Mouse (Mus musculus) forebrain, postnatal 0 days (tissue): ENCODE results near the gene Actr1b. TPM values are rescaled to one million over a fixed set of nuclear protein-coding genes. Genes with fewer than 3 reads are reported as not detected.
A peak's percentile ranks its signal among the peaks of the same experiment; 100 is the strongest.

Experiments used
- ATAC-seq: fragments of 200-750 bp; cut with Nextera tagmentation; 2 replicates; pipeline ENCODE4 v1.8.0; 2017; ENCODE audit warnings: mild to moderate bottlenecking, moderate library complexity
- DNase-seq: peaks from one replicate; pipeline ENCODE4 v3.0.0-alpha.2; 2015
- H3K27ac ChIP-seq: fragments of 300-500 bp; sonication (generic); 2 replicates; pipeline ENCODE4 v1.5.1; 2014; ENCODE audit warnings: low read depth, mild to moderate bottlenecking, antibody characterized with exemption, low read length, moderate library complexity, mixed read lengths
- H3K27me3 ChIP-seq: fragments of 300-500 bp; sonication (generic); 2 replicates; pipeline ENCODE4 v1.6.1; 2014; ENCODE audit warnings: mild to moderate bottlenecking, low read length, mixed read lengths; ENCODE audit not compliant: insufficient read depth
- H3K36me3 ChIP-seq: fragments of 300-500 bp; sonication (generic); 2 replicates; pipeline ENCODE4 v1.6.1; 2014; ENCODE audit warnings: mild to moderate bottlenecking, moderate library complexity; ENCODE audit not compliant: insufficient read depth
- H3K4me1 ChIP-seq: fragments of 300-500 bp; sonication (generic); 2 replicates; pipeline ENCODE4 v1.6.1; 2014; ENCODE audit warnings: antibody characterized with exemption; ENCODE audit not compliant: insufficient read depth
- H3K4me2 ChIP-seq: fragments of 300-500 bp; sonication (generic); 2 replicates; pipeline ENCODE4 v1.6.1; 2014; ENCODE audit warnings: low read depth, mild to moderate bottlenecking, moderate library complexity
- H3K4me3 ChIP-seq: fragments of 300-500 bp; sonication (generic); 2 replicates; pipeline ENCODE4 v1.5.1; 2014; ENCODE audit warnings: low read depth, low read length, mixed read lengths
- H3K9ac ChIP-seq: fragments of 300-500 bp; sonication (generic); 2 replicates; pipeline ENCODE4 v1.6.1; 2014; ENCODE audit warnings: mild to moderate bottlenecking
- H3K9me3 ChIP-seq: fragments of 300-500 bp; sonication (generic); 2 replicates; pipeline ENCODE4 v1.6.1; 2016; ENCODE audit warnings: low read length
- CTCF ChIP-seq: sonication (generic); IDR thresholded peaks from 2 replicates; pipeline ENCODE4 v1.5.1; 2016; ENCODE audit warnings: antibody characterized with exemption, control low read depth, low read depth
- WGBS: fragments of 180-500 bp; shearing (Covaris S2); extraction: QIAGEN DNeasy Blood & Tissue Kit; methylation state at CpG from one replicate; pipeline ENCODE4 v1.1.7; 2014; 5-methylcytosine and 5-hydroxymethylcytosine counted together
- polyA plus RNA-seq: library from polyadenylated mRNA; unstranded; fragments of >200 nt; fragmentation: Nextera tagmentation; extraction: Ambion mirVana; gene quantifications from 2 replicates; pipeline ENCODE4 v1.2.1, GENCODE M21; 2015
- total RNA-seq: library from RNA; depleted of rRNA; stranded (reverse); fragments of >200 nt; gene quantifications from 2 replicates; pipeline ENCODE4 v1.2.3, GENCODE M21; 2014

The Actr1b gene
- total and polyA plus RNA-seq, 2 experiments from 2014 or later, result 102 to 137 TPM

DNA sequence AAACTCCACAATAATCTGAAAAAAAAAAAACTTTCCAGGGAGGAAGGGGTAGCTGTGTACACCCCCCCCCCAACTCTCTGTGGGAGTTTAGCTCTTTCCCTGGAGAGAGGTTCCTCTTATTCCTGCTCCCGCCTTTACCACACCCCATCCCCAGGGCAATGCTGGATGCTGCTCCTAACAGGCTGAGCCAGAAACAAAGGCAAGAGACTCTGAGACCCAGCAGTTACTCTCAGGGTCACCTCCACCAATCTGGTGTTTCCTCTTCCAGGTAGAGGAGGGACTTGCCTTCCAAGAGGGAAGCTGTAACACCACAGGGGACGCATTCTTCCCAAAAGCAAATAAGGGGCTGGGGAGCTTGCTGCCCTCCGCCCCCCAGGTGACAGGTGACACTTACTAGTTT, 6.4 kb downstream of the Actr1b start:
- Histone ChIP-seq H3K4me3 (no peak overlapping the region), H3K27ac (no peak overlapping the region), H3K4me1 (peaks cover 13% of the 10 kb centered on the region), H3K9me3 (no peaks in the 10 kb centered on the region), H3K9ac (0 out of 2 replicates have a peak overlapping the region, but pooled peaks have one; percentile 6), H3K36me3 (peaks cover 39% of the 10 kb centered on the region), H3K4me2 (no peak overlapping the region; the same call in 1 of the 2 replicates), H3K27me3 (no peaks in the 10 kb centered on the region)
- WGBS, result 80% methylated on average over 3 of the region's 3 CpGs
- ATAC-seq, result no peak
- DNase-seq, result no peak
- TF ChIP-seq CTCF, result no peak

DNA sequence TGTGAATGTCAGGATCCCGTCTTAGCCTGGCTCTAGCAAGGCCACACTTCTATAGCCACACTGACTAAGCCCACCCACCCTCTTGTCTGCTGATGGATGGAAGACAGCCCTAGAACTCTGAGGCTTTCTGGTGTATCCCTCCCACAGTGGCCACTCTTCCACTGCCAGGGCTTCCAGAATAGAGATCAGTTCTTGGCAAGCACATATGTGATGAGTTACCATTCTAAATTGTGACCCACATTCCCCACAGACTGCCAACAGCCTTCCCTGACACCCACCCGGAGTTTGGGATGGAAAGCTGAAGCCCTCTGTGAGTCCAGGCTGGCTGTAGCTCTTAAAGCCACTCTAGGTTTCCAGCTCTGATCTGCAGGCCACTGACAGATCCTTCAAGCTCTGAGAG, 7.1 kb downstream of the Actr1b start:
- TF ChIP-seq CTCF, result no peak
- Histone ChIP-seq H3K27ac (no peak overlapping the region), H3K4me1 (peaks cover 13% of the 10 kb centered on the region), H3K9me3 (no peaks in the 10 kb centered on the region), H3K4me2 (no peak overlapping the region), H3K36me3 (peaks cover 45% of the 10 kb centered on the region), H3K27me3 (no peaks in the 10 kb centered on the region), H3K9ac (no peak overlapping the region), H3K4me3 (no peak overlapping the region)
- 68% methylated on average over 2 of the region's 2 CpGs for WGBS
- ATAC-seq, result no peak
- no peak for DNase-seq

DNA sequence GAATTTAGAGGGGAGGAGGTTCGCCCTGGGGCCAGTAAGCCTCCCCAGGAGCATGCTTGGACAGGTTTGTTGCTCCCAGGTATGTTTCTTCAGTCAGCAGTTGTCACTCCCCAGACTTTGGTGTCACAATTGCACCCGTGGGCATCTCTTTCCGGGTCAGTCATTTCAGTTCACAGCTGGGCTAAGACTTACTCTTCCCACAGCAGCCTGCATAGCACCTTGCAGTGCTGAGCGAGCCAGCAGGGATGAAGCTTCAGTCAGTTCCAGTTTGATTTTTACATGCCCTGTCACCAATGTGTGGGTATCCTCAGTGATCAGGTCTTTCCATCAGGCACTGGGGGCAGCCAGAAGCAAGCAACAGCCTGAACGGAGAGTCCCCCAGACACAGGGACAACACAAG, 17.2 kb downstream of the Actr1b start:
- Histone ChIP-seq H3K27ac (no peak overlapping the region), H3K4me2 (no peak overlapping the region), H3K4me3 (no peak overlapping the region), H3K9ac (no peak overlapping the region), H3K36me3 (peaks cover 62% of the 10 kb centered on the region), H3K4me1 (no peaks in the 10 kb centered on the region), H3K27me3 (no peaks in the 10 kb centered on the region), H3K9me3 (no peaks in the 10 kb centered on the region)
- 79% methylated on average over 5 of the region's 5 CpGs for WGBS
- no peak for TF ChIP-seq CTCF
- no peak for DNase-seq
- no peak for ATAC-seq

DNA sequence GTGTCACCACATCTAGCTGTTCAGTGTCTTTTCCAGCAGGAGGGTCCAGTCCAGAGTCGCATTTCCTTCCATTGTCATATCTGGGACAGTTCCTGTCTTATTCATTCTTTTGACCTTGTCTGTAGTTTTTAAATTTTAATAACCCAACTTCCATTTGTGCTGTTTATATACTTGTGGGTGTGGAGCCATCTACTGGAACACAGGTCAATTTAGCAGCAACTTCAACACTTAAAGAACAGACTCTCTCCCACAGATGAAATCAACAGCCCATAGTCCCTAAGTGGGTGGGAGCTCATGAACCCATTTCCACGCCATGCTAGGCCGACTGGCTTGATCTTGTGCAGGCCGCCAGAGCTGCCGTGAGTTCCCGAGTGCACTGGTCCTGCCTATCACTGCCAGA, 17.8 kb downstream of the Actr1b start:
- peak; percentile 22; the same call in 1 of the 2 replicates for TF ChIP-seq CTCF
- Histone ChIP-seq H3K4me3 (no peak overlapping the region), H3K27me3 (no peaks in the 10 kb centered on the region), H3K27ac (no peak overlapping the region), H3K4me1 (no peaks in the 10 kb centered on the region), H3K9me3 (no peaks in the 10 kb centered on the region), H3K36me3 (peaks cover 56% of the 10 kb centered on the region), H3K9ac (no peak overlapping the region), H3K4me2 (no peak overlapping the region)
- 78% methylated on average over 6 of the region's 6 CpGs for WGBS
- DNase-seq (no peak), ATAC-seq (no peak)

DNA sequence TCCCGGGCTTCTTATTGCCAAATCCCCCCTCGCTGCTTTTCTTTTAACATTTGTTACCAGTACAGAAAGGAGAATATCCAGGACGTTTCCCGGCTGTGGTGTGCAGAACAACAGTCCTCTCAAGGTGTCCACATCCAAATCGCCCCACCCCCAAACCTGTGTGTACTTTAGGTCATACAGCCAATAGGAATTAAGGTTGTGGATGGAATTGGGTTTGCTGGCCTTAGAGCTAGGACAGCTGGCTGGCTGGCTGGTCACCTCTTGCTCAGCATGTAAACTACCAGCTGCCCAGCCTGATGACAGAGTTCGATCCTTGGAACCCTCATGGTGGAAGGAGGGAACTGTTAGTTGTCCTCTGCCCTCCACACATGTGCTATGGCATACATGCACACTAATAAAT, 19.4 kb downstream of the Actr1b start:
- H3K4me3 ChIP-seq, result no peak overlapping the region
- 91% methylated on average over 6 of the region's 6 CpGs for WGBS
- no peak overlapping the region for H3K4me2 ChIP-seq
- TF ChIP-seq CTCF, result no peak
- H3K4me1 ChIP-seq, result no peaks in the 10 kb centered on the region
- no peaks in the 10 kb centered on the region for H3K27me3 ChIP-seq
- H3K9me3 ChIP-seq, result no peaks in the 10 kb centered on the region
- DNase-seq (no peak), ATAC-seq (no peak)
- no peak overlapping the region for H3K9ac ChIP-seq
- no peak overlapping the region for H3K27ac ChIP-seq
- peaks cover 40% of the 10 kb centered on the region for H3K36me3 ChIP-seq

DNA sequence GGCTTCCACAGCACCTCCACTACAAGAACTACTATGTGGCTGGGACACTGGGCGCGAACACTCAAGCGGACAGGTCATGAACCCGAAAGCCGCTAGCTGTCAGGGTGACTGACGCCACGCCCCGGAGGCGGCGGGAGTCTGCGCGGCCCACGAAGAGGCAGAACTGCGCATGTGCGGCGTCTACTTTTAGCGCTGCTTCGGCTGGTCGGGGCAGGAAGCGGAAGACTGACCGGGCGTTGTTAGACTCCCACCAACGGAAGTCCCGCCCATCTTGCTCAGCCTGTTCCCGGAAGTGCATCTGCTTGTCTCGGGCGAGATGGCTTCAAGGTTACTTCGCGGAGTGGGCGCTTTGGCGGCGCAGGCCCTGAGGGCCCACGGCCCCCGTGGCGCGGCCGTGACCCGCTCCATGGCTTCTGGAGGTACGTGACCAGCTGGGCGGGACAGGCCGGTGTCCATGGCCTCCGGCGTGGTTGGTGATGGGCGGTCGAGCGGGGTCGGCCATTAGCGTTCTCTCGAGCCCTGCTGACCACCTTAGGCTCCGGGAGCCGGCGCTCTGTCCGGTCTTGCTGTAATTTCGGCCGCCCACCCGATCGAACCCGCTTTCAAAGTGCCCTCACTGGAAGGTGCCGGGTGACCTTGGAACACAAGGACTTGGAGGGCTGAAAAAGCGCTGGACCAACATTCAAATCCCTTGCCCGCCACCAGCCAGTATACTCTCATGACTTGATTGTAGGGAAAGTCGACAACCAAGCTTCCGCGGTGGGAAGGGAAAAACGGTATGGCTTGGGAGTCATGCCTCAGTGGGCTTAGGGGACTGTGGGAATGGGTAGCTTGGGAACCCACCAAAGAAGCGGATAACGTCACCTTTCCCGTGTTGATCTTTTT, 22.7 kb downstream of the Actr1b start, which contains the start of gene Cox5b:
Gene Cox5b (plus strand): TSS at position 179 of the 885 bp plus-strand sequence.
- DNase-seq (peak; percentile 99), ATAC-seq (peak; percentile 98)
- no peak for TF ChIP-seq CTCF
- Histone ChIP-seq H3K9ac (peak within 1 kb of the TSS; percentile 86), H3K36me3 (peaks cover 21% of the 10 kb centered on the region), H3K4me2 (peak within 1 kb of the TSS; percentile 80), H3K27me3 (no peaks in the 10 kb centered on the region), H3K4me3 (peak within 1 kb of the TSS; percentile 85), H3K27ac (peak within 1 kb of the TSS; percentile 57), H3K4me1 (no peaks in the 10 kb centered on the region), H3K9me3 (no peaks in the 10 kb centered on the region)
- WGBS, result 1% methylated on average over 68 of the region's 68 CpGs

DNA sequence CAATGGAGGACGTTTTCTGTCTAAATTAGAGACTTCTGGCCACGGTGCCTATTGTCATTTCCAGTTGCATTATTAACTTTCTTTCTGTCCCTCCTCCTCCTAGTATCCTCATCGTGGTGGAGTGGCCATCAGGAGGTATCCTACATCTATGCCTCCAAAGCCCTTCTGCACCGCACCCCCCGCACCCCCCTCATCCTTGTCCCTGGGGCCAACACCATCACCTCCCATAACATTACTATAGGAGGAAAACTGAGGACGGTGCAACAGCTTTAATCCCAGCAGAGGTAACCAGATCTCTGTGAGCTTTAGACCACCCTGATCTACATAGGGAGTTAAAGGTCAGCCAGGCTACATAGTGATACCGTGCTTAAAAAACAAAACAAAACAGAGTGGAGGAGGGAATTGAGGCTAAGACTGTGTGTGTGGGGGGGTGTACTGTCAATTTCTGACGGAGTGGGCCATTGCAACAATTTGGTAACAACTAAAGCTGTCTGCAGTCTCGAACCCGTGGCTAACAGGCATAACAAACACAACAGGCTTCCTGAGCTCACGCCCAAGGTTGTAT, 23.5 kb downstream of the Actr1b start:
- ATAC-seq (no peak), DNase-seq (no peak)
- peaks cover 21% of the 10 kb centered on the region for H3K36me3 ChIP-seq
- H3K4me3 ChIP-seq, result peak overlapping the region; percentile 85
- WGBS, result 63% methylated on average over 11 of the region's 11 CpGs
- no peaks in the 10 kb centered on the region for H3K4me1 ChIP-seq
- H3K9me3 ChIP-seq, result no peaks in the 10 kb centered on the region
- H3K9ac ChIP-seq, result peak overlapping the region; percentile 86
- peak overlapping the region; percentile 54; the same call in 1 of the 2 replicates for H3K27ac ChIP-seq
- H3K4me2 ChIP-seq, result peak overlapping the region; percentile 80
- TF ChIP-seq CTCF, result no peak
- no peaks in the 10 kb centered on the region for H3K27me3 ChIP-seq
